Comparison of ENCODE assay signal across 17 mouse cellular contexts in genomic region chr12:40085731-40086322, GRCm38 (mm10). TPM values are rescaled to one million over a fixed set of nuclear protein-coding genes. Genes with fewer than 3 reads are reported as not detected.
DNase-seq lines count a peak whose midpoint lies in the region; ATAC-seq and TF ChIP-seq lines count a peak whose summit lies in the region.
"Had no signal": no experiment of that assay in that cellular context is flagged by ENCODE, and none has a peak within 500 bp of the region (broad histone marks: within the 10 kb centered on the region; RNA-seq: fewer than 3 reads in every experiment).

No protein-coding gene starts in this region.

- peak; percentile 34 for DNase-seq in forebrain, postnatal 0 days
- no peak for DNase-seq in forebrain, embryonic 10.5 days (ENCODE audit: extremely low spot score, low spot score)
- peak; percentile 52 for DNase-seq in layer of hippocampus, adult 11-12 months (ENCODE audit: low spot score)
- DNase-seq in left cerebral cortex, postnatal 4 days: peak; percentile 35
- DNase-seq in right cerebral cortex, postnatal 36 days (ENCODE audit: low spot score in 2 of 2): peak; percentile 24 to 34
- no peak for DNase-seq in heart, adult 11 months
- DNase-seq: adrenal gland, postnatal 10 days; cerebellum, adult 2 months; gastrocnemius, postnatal 25 days; lung, postnatal 36 days had no signal

- H3K27ac ChIP-seq in forebrain, postnatal 0 days (ENCODE audit: low read depth, low read length): no peak overlapping the region
- H3K27ac ChIP-seq in forebrain, embryonic 10.5 days: no peak overlapping the region
- H3K27ac ChIP-seq in heart, embryonic 11.5 days (ENCODE audit: low read depth, low read length): no peak overlapping the region
- H3K27ac ChIP-seq: embryonic facial prominence, embryonic 15.5 days; heart, embryonic 15.5 days; intestine, embryonic 15.5 days; stomach, embryonic 15.5 days had no signal

- no peaks in the 10 kb centered on the region for H3K4me1 ChIP-seq in forebrain, postnatal 0 days (ENCODE audit: insufficient read depth)
- no peaks in the 10 kb centered on the region for H3K4me1 ChIP-seq in forebrain, embryonic 10.5 days
- no peaks in the 10 kb centered on the region for H3K4me1 ChIP-seq in heart, embryonic 11.5 days (ENCODE audit: control insufficient read depth, insufficient read depth, low read length)
- H3K4me1 ChIP-seq: embryonic facial prominence, embryonic 15.5 days; heart, embryonic 15.5 days; intestine, embryonic 15.5 days; stomach, embryonic 15.5 days had no signal

- no peaks in the 10 kb centered on the region for H3K9me3 ChIP-seq in forebrain, postnatal 0 days (ENCODE audit: low read length)
- no peaks in the 10 kb centered on the region for H3K9me3 ChIP-seq in forebrain, embryonic 10.5 days
- H3K9me3 ChIP-seq in heart, embryonic 11.5 days (replicated peaks; ENCODE audit: control insufficient read depth, low read length): no peaks in the 10 kb centered on the region
- H3K9me3 ChIP-seq: embryonic facial prominence, embryonic 15.5 days; heart, embryonic 15.5 days; intestine, embryonic 15.5 days; stomach, embryonic 15.5 days had no signal

- intact Hi-C loops in left cerebral cortex, postnatal 4 days (cut with DNase I): no loop called here

- TF ChIP-seq CTCF in forebrain, postnatal 0 days (IDR thresholded peaks at IDR 0.05; ENCODE audit: low read depth): no peak

- no peaks in the 10 kb centered on the region for H3K27me3 ChIP-seq in forebrain, postnatal 0 days (ENCODE audit: insufficient read depth, low read length)
- no peaks in the 10 kb centered on the region for H3K27me3 ChIP-seq in forebrain, embryonic 10.5 days (ENCODE audit: poor library complexity, severe bottlenecking)
- no peaks in the 10 kb centered on the region for H3K27me3 ChIP-seq in heart, embryonic 11.5 days (ENCODE audit: control insufficient read depth, insufficient read depth, low read length)
- H3K27me3 ChIP-seq: embryonic facial prominence, embryonic 15.5 days; heart, embryonic 15.5 days; intestine, embryonic 15.5 days; stomach, embryonic 15.5 days had no signal

- H3K36me3 ChIP-seq in forebrain, postnatal 0 days (ENCODE audit: insufficient read depth): no peaks in the 10 kb centered on the region
- no peaks in the 10 kb centered on the region for H3K36me3 ChIP-seq in forebrain, embryonic 10.5 days (replicated peaks)
- H3K36me3 ChIP-seq in heart, embryonic 11.5 days (ENCODE audit: control insufficient read depth, insufficient read depth, low read length): no peaks in the 10 kb centered on the region
- H3K36me3 ChIP-seq: embryonic facial prominence, embryonic 15.5 days; heart, embryonic 15.5 days; intestine, embryonic 15.5 days; stomach, embryonic 15.5 days had no signal

- ATAC-seq in forebrain, postnatal 0 days: peak; percentile 55; the same call in 1 of the 2 replicates
- no peak for ATAC-seq in megakaryocyte-erythroid progenitor cell, adult 5-6 weeks (replicated peaks; ENCODE audit: low FRiP score, low TSS enrichment, poor library complexity, severe bottlenecking)
- no peak for ATAC-seq in heart, embryonic 11.5 days (replicated peaks; ENCODE audit: insufficient number of reproducible peaks, low FRiP score, low TSS enrichment)
- ATAC-seq: intestine, embryonic 15.5 days had no signal

- WGBS in forebrain, postnatal 0 days: 38% methylated on average over 5 of the region's 5 CpGs
- 87% methylated on average over 5 of the region's 5 CpGs for WGBS in forebrain, embryonic 10.5 days
- 72% methylated on average over 5 of the region's 5 CpGs for WGBS in heart, embryonic 11.5 days (ENCODE audit: insufficient replicate concordance)

- no peak overlapping the region for H3K4me3 ChIP-seq in forebrain, postnatal 0 days (ENCODE audit: low read depth, low read length)
- no peak overlapping the region for H3K4me3 ChIP-seq in forebrain, embryonic 10.5 days
- H3K4me3 ChIP-seq in heart, embryonic 11.5 days (ENCODE audit: low read depth, low read length): no peak overlapping the region
- H3K4me3 ChIP-seq: embryonic facial prominence, embryonic 15.5 days; heart, embryonic 15.5 days; intestine, embryonic 15.5 days; stomach, embryonic 15.5 days had no signal

- H3K9ac ChIP-seq in forebrain, postnatal 0 days: no peak overlapping the region
- no peak overlapping the region for H3K9ac ChIP-seq in heart, embryonic 11.5 days (ENCODE audit: low read depth, low read length)
- H3K9ac ChIP-seq: embryonic facial prominence, embryonic 15.5 days; heart, embryonic 15.5 days; intestine, embryonic 15.5 days; stomach, embryonic 15.5 days had no signal

- no peak overlapping the region for H3K4me2 ChIP-seq in forebrain, postnatal 0 days (ENCODE audit: low read depth)
- H3K4me2 ChIP-seq in heart, embryonic 11.5 days: no peak overlapping the region
- H3K4me2 ChIP-seq: embryonic facial prominence, embryonic 15.5 days; heart, embryonic 15.5 days; intestine, embryonic 15.5 days; stomach, embryonic 15.5 days had no signal

RNA-seq across cellular contexts. Expression of gene Arl4a, which starts 48.0 kb away (rescaled TPM):
- total RNA-seq in forebrain, postnatal 0 days (2014; rRNA removed): 108 and 111 TPM in 2 replicates
- 125 and 128 TPM in 2 replicates for polyA plus RNA-seq in forebrain, postnatal 0 days (2015; fragmentation: Nextera tagmentation; extraction: Ambion mirVana)
- polyA plus RNA-seq in forebrain, embryonic 10.5 days (2016; fragmentation: Nextera tagmentation; extraction: Ambion mirVana): 35.0 and 36.1 TPM in 2 replicates
- 10 to 100 TPM; 78.4 to 90.2 TPM for total RNA-seq in left cerebral cortex, postnatal 4 days (2021)
- 58.7 and 90.2 TPM in 2 replicates for total RNA-seq in megakaryocyte-erythroid progenitor cell, adult 5-6 weeks (2014; fragmentation: Nextera tagmentation)
- 54.9 and 57.5 TPM in 2 replicates for total RNA-seq in megakaryocyte-erythroid progenitor cell, adult 5-6 weeks (2017)
- 35.5 and 36.4 TPM in 2 replicates for polyA plus RNA-seq in heart, embryonic 11.5 days (2014; fragmentation: Nextera tagmentation; extraction: Ambion mirVana)

RNA-seq across cellular contexts. Expression of gene Scin, which starts 48.2 kb away (rescaled TPM):
- total RNA-seq in forebrain, postnatal 0 days (2014; rRNA removed): 0.71 TPM in 1 of 2 replicates, not detected in the other
- 0.06 and 0.08 TPM in 2 replicates for polyA plus RNA-seq in forebrain, postnatal 0 days (2015; fragmentation: Nextera tagmentation; extraction: Ambion mirVana)
- not detected in 2 replicates for polyA plus RNA-seq in forebrain, embryonic 10.5 days (2016; fragmentation: Nextera tagmentation; extraction: Ambion mirVana)
- under 1 TPM in 1 of 2 experiments, not detected in 1; 0.12 TPM for total RNA-seq in left cerebral cortex, postnatal 4 days (2021)
- 12.1 and 12.7 TPM in 2 replicates for total RNA-seq in megakaryocyte-erythroid progenitor cell, adult 5-6 weeks (2014; fragmentation: Nextera tagmentation)
- total RNA-seq in megakaryocyte-erythroid progenitor cell, adult 5-6 weeks (2017): 31.9 and 62.5 TPM in 2 replicates
- polyA plus RNA-seq in heart, embryonic 11.5 days (2014; fragmentation: Nextera tagmentation; extraction: Ambion mirVana): 2.3 TPM in 2 replicates
- total RNA-seq: liver, adult 2 months had no signal

Comparison
In these comparisons a context has a peak if more than half of its experiments do, and no peak if none do; other contexts are left out.
1. DNase-seq: peak in forebrain, postnatal 0 days (single experiment), layer of hippocampus, adult 11-12 months (single experiment), left cerebral cortex, postnatal 4 days (single experiment) and right cerebral cortex, postnatal 36 days (2 of 2); none in forebrain, embryonic 10.5 days (single experiment) and heart, adult 11 months (single experiment).